Mouse (Mus musculus) forebrain, embryonic 14.5 days (tissue): ENCODE results near the gene Shc4. TPM values are rescaled to one million over a fixed set of nuclear protein-coding genes. Genes with fewer than 3 reads are reported as not detected.
A peak's percentile ranks its signal among the peaks of the same experiment; 100 is the strongest.

ENCODE experiments used
- ATAC-seq: fragments of 200-750 bp; cut with Nextera tagmentation; 2 replicates; pipeline ENCODE4 v1.8.0; 2017; ENCODE audit warnings: mild to moderate bottlenecking, moderate library complexity
- DNase-seq: peaks from one replicate; pipeline ENCODE4 v3.0.0-alpha.2; 2015; ENCODE audit warnings: low spot score
- H3K27ac ChIP-seq: fragments of 300-500 bp; sonication (generic); 2 replicates; pipeline ENCODE4 v1.5.1; 2014; ENCODE audit warnings: low read depth, mild to moderate bottlenecking, control low read depth, low read length, moderate library complexity
- H3K27me3 ChIP-seq: fragments of 300-500 bp; sonication (generic); replicated peaks from 2 replicates; pipeline ENCODE4 v1.6.1; 2014; ENCODE audit warnings: low read length, control low read depth, mixed read lengths; ENCODE audit not compliant: control insufficient read depth, insufficient read depth
- H3K36me3 ChIP-seq: fragments of 300-500 bp; sonication (generic); 2 replicates; pipeline ENCODE4 v1.6.1; 2014; ENCODE audit warnings: low read length, control low read depth; ENCODE audit not compliant: control insufficient read depth, insufficient read depth
- H3K4me1 ChIP-seq: fragments of 300-500 bp; sonication (generic); 2 replicates; pipeline ENCODE4 v1.6.1; 2014; ENCODE audit warnings: antibody characterized with exemption, low read length, control low read depth; ENCODE audit not compliant: control insufficient read depth, insufficient read depth
- H3K4me2 ChIP-seq: fragments of 300-500 bp; sonication (generic); 2 replicates; pipeline ENCODE4 v1.6.1; 2014; ENCODE audit warnings: mild to moderate bottlenecking, control low read depth, low read length
- H3K4me3 ChIP-seq: fragments of 300-500 bp; sonication (generic); 2 replicates; pipeline ENCODE4 v1.5.1; 2014; ENCODE audit warnings: low read depth, low read length, control low read depth
- H3K9ac ChIP-seq: fragments of 300-500 bp; sonication (generic); 2 replicates; pipeline ENCODE4 v1.6.1; 2014; ENCODE audit warnings: mild to moderate bottlenecking, low read length, control low read depth, moderate library complexity
- H3K9me3 ChIP-seq: fragments of 300-500 bp; sonication (generic); replicated peaks from 2 replicates; pipeline ENCODE4 v1.6.1; 2016; ENCODE audit warnings: low read length, control low read depth, mixed read lengths; ENCODE audit not compliant: control insufficient read depth
- WGBS: fragments of 180-500 bp; shearing (Covaris S2); extraction: QIAGEN DNeasy Blood & Tissue Kit; methylation state at CpG from one replicate; pipeline ENCODE4 v1.1.7; 2014; 5-methylcytosine and 5-hydroxymethylcytosine counted together
- polyA plus RNA-seq: library from polyadenylated mRNA; unstranded; fragments of >200 nt; fragmentation: Nextera tagmentation; extraction: Ambion mirVana; gene quantifications from 2 replicates; pipeline ENCODE4 v1.2.1, GENCODE M21; 2014

Shc4 gene
- polyA plus RNA-seq, 1 experiment from 2014 or later: 0.66 TPM

DNA sequence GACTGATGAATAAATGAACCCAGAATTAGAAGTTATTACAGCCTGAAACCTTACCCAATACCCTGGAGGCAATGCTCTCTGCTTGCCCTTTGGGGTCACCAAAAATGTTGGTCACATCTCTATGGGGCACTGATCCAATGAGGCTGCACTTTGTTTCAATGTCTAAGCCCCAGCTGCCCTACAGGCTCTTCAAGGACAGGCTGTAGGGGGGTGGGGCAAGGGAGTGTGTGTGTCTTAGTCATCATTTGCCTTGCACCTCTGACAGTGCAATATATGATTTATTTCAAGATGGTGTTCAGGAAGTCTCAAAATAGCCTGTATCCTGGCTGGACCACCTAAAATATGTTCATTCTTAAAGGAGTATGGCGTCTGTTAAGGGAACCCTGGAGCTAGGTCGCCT, 22.3 kb downstream of the Shc4 start:
- H3K4me2 ChIP-seq: no peak overlapping the region
- H3K4me3 ChIP-seq: no peak overlapping the region
- H3K9me3 ChIP-seq: no peaks in the 10 kb centered on the region
- no peak for ATAC-seq
- DNase-seq: no peak
- no peaks in the 10 kb centered on the region for H3K27me3 ChIP-seq
- no peak overlapping the region for H3K27ac ChIP-seq
- 97% methylated on average over 2 of the region's 2 CpGs for WGBS
- H3K9ac ChIP-seq: no peak overlapping the region
- H3K4me1 ChIP-seq: peaks cover 11% of the 10 kb centered on the region; the same call in 1 of the 2 replicates
- H3K36me3 ChIP-seq: no peaks in the 10 kb centered on the region

DNA sequence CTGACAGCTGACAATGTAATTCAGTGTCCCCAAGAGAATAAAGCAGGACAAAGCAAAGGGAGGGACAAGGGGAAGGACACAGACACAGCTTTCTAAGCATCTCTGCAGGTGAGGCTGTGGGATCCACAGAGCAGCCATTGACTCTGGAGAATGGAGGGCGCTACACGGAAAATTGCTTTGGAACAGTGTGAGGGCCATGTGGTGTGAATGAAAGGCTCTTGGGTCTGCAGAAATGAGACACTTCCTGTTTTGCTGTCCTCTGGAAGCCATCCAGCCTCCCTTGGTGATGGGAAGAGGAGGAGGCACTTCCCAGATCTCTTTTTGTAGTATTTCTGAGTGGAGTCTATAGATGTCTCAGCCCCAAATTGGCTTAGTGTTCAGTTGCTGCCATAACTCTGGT, 27.7 kb downstream of the Shc4 start:
- H3K9me3 ChIP-seq: no peaks in the 10 kb centered on the region
- no peak overlapping the region for H3K9ac ChIP-seq
- 73% methylated on average over 2 of the region's 2 CpGs for WGBS
- no peak overlapping the region for H3K4me3 ChIP-seq
- no peaks in the 10 kb centered on the region for H3K36me3 ChIP-seq
- ATAC-seq: no peak
- H3K27me3 ChIP-seq: no peaks in the 10 kb centered on the region
- H3K4me1 ChIP-seq: no peaks in the 10 kb centered on the region
- H3K27ac ChIP-seq: no peak overlapping the region
- DNase-seq: no peak
- H3K4me2 ChIP-seq: no peak overlapping the region

- Histone ChIP-seq H3K4me1 (no peaks in the 10 kb centered on the region), H3K27me3 (no peaks in the 10 kb centered on the region), H3K36me3 (no peaks in the 10 kb centered on the region), H3K9me3 (no peaks in the 10 kb centered on the region), H3K4me2 (no peak overlapping the region), H3K9ac (no peak overlapping the region), H3K4me3 (no peak overlapping the region), H3K27ac (no peak overlapping the region)
- no peak for ATAC-seq
- no peak for DNase-seq
- 86% methylated on average over 2 of the region's 2 CpGs for WGBS
Observed at GRCm38 (mm10) chr2:125694798-125695197, 29.1 kb downstream of the Shc4 start.

GRCm38 (mm10) chr2:125692010-125692409, 31.9 kb downstream of the Shc4 start:
- 83% methylated on average over 2 of the region's 2 CpGs for WGBS
- ATAC-seq: no peak
- H3K9ac ChIP-seq: no peak overlapping the region

DNA sequence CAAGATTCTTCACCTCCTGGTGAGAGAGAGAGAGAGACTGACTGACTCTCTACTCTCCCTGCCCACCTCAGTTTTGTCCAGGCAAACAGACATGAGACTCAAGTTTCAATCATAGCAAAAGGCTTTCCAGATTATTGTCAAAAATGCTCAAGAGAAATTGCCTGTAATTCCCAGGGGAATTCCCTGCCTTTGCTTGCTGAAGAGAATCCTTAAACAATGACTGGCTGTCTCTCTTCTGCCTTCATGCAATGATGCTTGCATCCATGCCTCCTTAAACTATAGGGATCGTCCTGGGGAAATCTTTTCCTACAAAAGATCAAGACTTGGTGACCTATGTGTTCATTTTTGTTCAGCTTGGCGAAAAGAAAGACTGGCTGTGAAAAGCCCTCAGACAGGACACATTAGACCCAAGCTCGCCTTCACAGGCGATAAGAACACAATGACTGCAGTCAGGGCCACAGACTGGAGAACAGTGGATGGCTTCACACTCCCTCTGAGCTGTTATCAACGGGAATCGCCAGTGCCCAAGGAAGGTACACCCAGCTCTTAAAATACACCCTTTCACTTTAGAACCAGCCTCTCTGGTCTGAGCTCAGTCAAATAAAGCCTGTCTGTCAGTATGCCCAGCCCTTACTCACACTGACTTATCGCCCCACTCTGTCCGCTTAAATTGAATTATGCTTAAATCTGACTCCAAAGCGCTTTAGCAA, 38.4 kb downstream of the Shc4 start:
- ATAC-seq: no peak
- 55% methylated on average over 9 of the region's 9 CpGs for WGBS
- Histone ChIP-seq H3K9me3 (no peaks in the 10 kb centered on the region), H3K36me3 (no peaks in the 10 kb centered on the region), H3K4me3 (no peak overlapping the region), H3K4me2 (no peak overlapping the region), H3K27ac (no peak overlapping the region), H3K4me1 (no peaks in the 10 kb centered on the region), H3K27me3 (no peaks in the 10 kb centered on the region), H3K9ac (no peak overlapping the region)
- DNase-seq: no peak

More at GRCm38 (mm10) chr2:125692010-125692409, 31.9 kb downstream of the Shc4 start:
- Histone ChIP-seq H3K4me2 (no peak overlapping the region), H3K4me3 (no peak overlapping the region), H3K27me3 (no peaks in the 10 kb centered on the region), H3K27ac (no peak overlapping the region), H3K36me3 (no peaks in the 10 kb centered on the region), H3K9me3 (no peaks in the 10 kb centered on the region), H3K4me1 (no peaks in the 10 kb centered on the region)
- DNase-seq: no peak

DNA sequence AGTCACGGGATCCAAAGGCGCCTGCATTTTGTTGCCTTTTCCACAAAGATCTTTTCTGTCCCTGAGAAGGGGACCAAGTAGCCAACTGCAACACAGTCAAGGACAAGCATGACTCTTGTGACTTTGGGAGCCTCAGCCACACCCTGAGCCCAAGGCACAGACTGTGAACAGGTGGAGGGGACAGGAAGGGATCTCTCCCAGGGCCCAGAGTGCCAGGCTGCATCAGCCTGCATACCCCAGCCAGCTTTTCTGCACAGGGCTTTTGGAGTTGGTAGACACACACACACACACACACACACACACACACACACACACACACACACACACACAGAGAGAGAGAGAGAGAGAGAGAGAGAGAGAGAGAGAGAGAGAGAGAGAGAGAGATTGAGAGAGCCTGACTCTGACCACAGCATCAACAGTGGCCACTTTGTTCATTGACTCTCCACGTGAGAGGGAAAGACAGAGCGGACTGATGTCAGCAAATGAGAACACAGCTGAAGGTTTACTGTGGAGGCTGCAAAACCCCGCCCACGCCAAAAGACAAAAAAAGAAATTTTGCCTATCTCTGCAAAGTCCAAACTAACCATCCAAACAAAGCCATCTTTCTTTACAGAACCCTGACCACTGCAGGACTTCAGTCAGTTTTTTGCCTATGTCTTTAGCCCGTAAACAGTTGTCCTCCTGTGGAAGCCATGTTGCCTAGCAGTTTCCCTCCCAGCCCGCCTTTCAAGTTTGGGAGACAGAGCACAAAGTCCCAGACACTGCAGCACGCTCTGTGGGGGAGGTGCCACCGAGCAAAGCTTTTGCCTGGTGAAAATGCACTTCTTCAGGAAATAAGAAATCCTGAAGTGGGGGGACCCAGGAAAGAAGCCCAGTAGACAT, 39.1 kb downstream of the Shc4 start:
- no peaks in the 10 kb centered on the region for H3K9me3 ChIP-seq
- H3K4me3 ChIP-seq: no peak overlapping the region
- H3K36me3 ChIP-seq: no peaks in the 10 kb centered on the region
- no peak overlapping the region for H3K9ac ChIP-seq
- WGBS: 58% methylated on average over 10 of the region's 10 CpGs
- no peaks in the 10 kb centered on the region for H3K4me1 ChIP-seq
- H3K27ac ChIP-seq: no peak overlapping the region
- H3K4me2 ChIP-seq: no peak overlapping the region
- H3K27me3 ChIP-seq: no peaks in the 10 kb centered on the region
- DNase-seq (no peak), ATAC-seq (no peak)

GRCm38 (mm10) chr2:125683895-125684294, 40.1 kb downstream of the Shc4 start:
- WGBS: 87% methylated on average over 7 of the region's 7 CpGs
- Histone ChIP-seq H3K9ac (0 out of 2 replicates have a peak overlapping the region, but pooled peaks have one; percentile 5), H3K36me3 (no peaks in the 10 kb centered on the region), H3K4me3 (no peak overlapping the region), H3K4me1 (no peaks in the 10 kb centered on the region), H3K4me2 (no peak overlapping the region), H3K27me3 (no peaks in the 10 kb centered on the region), H3K9me3 (no peaks in the 10 kb centered on the region), H3K27ac (no peak overlapping the region)
- ATAC-seq: no peak
- DNase-seq: no peak

GRCm38 (mm10) chr2:125681811-125682210, 42.1 kb downstream of the Shc4 start:
- 81% methylated on average over 9 of the region's 9 CpGs for WGBS
- H3K27ac ChIP-seq: no peak overlapping the region
- H3K9me3 ChIP-seq: no peaks in the 10 kb centered on the region
- H3K9ac ChIP-seq: no peak overlapping the region
- H3K4me1 ChIP-seq: no peaks in the 10 kb centered on the region
- ATAC-seq (no peak), DNase-seq (no peak)
- H3K4me2 ChIP-seq: no peak overlapping the region
- no peak overlapping the region for H3K4me3 ChIP-seq
- H3K27me3 ChIP-seq: no peaks in the 10 kb centered on the region
- no peaks in the 10 kb centered on the region for H3K36me3 ChIP-seq
